Mouse (Mus musculus): ENCODE results near the gene Rpl19.
A peak's percentile ranks its signal among the peaks of the same experiment; 100 is the strongest.

Rpl19 gene

DNA sequence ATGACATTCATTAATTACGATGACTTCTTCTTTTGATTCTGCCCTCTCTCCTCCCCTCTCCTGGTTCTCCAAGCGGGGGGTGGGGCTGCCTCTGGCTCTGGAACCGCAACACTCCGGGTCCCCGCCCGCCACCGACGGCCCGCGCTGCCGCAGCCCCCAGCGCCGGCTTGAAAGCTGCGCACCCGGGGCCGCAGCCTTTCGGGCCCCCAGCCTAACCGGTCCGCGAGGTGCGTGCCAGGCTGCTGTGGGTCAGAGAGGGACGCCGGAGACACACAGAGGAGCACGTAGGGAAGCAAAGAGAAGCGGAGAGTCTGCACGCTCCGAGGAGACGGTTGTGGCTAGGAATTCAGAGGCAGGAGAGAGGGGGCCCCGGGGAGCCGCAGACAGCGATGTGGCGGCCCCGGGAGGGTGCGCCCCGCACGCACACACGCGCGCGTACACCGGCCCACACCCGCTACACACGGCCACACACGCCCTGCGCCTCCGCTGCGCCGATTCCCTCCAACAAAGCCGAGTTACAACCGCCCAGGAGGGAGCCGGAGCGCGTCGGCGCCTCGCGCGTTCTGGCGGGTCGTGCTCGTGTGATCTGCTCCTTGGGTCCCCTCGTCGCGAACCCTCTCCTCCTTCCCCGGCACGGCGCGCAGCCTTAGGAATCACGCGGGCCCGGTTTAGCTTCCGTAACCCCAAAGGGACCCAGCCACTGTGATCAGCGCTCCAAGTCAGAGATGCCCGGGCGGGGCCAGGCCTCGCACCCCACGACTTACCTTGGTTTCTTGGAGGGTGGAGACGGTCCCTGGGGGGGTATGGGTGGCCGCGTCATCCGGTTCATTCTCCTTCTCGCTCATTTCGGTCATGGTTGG lies 25.8 kb downstream of the Rpl19 start:
- DNase-seq (ENCODE audit: low read depth), result no peak

DNA sequence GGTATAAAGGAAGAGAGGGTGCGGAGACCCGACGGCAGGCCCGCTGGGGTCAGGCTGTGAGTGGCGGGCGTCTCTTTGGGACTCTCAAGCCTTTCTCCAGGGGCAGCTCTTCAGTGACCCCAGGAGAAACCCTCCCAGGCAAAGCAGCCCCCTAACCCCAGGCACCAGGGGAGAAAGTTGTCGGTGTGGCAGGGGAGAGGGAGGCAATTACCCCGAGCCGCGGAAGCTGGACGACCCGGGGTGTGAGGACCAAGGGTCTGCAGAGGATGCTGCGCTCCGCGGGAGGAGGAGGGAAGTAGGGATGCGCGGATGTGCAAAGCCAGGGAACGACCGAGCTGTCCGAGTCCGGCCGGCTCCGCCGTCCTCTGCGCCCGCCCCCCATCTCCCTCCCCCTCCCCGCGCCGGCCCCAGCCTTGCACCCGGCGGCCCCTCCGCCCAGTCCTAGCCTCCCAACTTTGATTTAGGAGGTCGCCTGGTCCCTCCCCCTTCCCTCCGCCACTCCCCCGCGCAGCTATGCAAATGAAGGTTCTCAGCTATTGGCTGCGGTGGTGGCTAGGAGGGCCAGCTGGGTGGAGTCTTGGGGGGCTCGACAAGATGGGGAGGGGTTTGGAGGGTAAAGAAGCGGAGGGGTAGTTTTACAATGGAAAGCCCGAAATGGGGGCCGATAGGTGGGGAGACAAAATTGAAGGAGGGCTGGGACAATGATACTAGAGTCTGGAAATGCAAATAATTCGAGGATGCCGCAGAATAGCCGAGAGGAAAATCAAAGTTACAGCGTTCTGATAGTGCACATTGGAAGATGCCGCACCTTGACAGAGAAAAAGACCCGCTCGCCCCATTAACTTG lies 26.7 kb downstream of the Rpl19 start, which contains the start of gene Stac2:
Stac2 (minus strand) TSS at position 474 of the 846 bp plus-strand sequence.
- DNase-seq (ENCODE audit: low read depth), result no peak

DNA sequence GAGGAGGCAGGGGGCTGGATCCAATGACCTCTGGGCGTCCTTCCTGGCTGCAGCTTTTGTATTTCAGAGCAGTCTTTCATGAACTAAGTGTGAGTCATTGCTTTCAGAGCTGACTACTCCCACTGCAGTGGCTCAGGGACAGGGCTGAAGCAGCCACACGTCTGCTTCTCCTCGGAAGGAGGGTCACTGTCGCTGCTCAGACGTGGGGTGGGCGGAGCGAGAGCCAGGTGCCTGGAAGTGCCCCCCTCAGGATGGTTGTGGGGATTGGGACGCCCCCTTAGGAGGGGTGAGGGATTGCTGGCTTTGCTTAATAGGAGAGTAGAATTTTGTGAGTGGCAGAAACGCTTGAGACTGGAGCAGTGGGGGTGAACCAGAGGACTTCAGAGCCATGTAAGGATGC lies 31.0 kb downstream of the Rpl19 start:
- DNase-seq (ENCODE audit: low read depth), result no peak

DNA sequence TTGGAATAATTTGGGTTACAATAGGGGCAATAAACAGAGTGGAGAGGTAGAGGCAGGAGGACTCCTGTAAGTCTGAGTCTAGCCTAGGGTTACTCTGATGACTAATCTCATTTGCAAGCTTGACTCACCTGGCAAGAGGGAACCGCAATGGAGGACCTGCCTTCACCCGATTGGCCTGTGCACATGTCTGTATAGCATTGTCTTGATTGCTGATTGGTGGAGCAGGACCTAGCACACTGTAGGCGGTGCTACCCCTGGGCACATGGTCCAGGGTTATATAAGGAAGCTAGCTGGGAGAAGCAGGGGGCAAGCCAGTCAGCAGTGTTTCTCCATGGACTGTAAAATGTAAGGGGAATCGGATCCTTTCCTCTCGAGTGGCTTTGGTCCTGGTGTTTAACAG lies 31.5 kb downstream of the Rpl19 start:
- DNase-seq (ENCODE audit: low read depth), result no peak

DNA sequence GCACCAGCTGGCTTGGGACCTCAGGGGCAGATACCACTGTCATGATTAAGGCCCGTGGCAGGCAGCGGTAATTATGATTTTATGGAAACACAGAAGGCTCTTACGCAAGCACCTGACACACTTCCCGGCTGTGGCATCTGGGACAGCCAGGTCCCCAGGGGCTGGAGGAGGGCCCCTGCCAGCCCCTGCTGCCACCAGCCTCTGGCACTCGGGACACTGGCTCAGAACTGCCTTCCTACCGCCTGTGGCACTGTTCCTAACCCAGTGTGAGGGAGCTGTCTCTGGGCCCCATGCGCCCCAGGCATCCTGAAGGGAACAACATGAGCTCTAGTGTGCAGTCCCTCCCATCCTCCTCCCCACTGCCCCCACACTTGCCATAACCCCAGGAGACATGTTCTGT lies 33.2 kb downstream of the Rpl19 start:
- DNase-seq (ENCODE audit: low read depth), result no peak

DNA sequence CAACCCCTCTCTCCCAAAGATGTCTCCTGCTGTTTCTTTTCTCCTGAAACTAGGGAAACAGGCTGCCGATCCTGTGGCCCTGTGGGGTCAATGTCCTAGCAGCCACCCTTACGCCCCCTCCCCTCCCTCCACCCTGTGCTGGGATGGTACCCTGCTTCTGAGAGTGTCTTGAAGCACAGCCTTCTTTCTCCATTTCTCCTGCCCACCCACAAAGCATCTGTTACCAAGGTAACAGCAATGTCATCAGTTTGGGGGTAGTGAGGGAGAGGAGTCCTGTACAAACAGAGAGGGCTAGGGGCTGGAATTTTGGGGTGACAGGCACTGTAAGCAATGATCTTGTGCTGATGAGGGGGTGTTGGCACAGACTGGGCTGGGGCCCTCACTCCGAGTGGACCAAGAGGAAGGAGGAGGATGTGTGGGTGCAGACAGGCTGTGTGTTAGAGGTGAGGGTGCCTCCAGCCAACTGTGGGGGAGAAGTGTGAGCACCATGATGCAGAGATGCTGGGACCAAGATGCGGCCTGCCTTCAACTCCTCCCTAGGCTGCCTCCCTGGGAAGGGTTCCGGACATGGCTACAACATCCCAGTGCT lies 33.7 kb downstream of the Rpl19 start:
- no peak for DNase-seq (ENCODE audit: low read depth)

DNA sequence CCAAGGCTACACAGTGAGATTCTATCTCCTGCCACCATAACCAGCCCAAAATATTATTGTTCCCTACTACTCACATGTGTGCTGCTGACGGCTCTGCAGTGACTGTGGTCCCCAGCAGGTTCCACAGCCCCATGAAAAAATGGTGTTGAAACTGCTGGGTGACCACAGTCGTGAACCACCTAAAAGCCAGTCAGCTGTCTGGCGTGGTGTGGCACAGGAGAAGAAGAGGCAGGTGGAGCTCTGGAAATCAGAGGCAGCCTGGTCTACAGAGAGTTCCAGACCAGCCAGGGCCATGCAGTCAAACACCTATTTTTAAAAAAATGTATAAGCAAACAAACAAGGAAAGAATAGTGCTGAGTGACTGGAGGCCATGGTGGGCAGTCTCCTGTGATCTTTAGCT lies 34.9 kb downstream of the Rpl19 start:
- no peak for DNase-seq (ENCODE audit: low read depth)

DNA sequence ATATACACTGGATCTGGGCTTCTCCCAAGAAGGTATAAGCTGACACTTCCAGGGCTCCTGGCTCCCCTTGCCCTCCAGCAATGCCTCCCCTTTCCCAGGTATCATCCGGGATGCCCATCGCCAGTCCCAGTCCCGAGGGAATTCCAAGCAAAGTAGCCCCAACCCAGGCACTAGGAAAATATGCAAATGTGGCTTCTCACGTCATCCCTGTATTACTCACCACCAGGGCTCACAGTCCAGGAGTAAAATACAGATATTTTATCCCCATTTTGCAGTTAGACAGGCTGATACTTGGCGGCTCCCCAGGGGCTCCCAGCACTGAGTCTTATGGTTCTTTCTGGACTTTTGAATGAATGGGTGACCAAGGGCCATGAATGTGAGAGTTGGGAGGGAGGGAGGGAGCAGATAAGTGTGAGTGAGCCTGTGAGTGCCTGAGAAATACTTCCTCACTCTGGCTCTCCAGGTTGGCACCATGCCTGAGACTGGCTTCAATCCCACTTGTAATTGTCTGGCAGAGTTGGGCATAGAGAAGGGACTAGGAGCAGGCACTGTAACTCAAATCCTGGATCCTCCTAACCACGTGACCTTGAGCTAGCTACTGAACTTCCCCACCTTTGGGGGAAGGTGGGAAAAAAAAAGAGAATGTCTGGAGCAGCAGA lies 35.5 kb downstream of the Rpl19 start:
- no peak for DNase-seq (ENCODE audit: low read depth)

DNA sequence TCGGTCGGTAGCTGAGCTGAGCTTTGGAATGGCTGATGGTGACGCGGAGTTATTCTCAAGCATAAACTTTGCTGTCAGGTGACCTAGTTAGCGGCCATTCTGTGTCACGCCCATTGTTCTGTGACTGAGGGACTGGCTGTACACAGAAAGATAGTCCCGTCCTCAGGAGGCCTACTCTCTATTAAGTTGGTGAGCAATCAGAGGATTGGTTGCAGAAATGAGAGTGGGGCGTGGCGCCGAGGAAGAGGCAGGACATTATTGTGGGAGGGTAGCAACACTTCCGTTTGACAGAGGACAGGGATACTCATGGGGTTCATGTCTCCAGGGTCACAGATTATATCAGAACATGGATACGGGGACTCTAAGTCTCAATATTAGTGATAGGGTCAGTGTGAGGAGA lies 39.7 kb downstream of the Rpl19 start:
- DNase-seq (ENCODE audit: low read depth), result no peak

DNA sequence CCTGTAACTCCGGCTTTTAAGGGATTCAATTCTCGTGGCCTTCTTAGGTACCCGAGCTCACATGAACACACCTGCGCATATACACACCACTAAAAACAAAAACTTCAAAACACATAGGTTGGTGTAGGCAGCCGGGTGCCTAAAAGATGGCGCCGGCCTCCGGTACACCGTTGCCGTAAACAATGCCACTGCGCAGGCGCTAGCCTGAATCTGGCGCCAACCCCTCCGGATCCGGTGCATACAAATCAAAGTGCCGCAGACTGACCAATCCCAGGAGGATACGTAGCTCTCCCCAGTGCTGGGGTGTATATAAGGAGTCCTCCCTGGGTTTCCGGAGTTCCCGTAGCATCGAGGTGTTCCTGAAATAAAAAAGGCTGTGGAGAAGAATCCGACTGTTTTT lies 40.7 kb downstream of the Rpl19 start:
- DNase-seq (ENCODE audit: low read depth), result no peak

DNA sequence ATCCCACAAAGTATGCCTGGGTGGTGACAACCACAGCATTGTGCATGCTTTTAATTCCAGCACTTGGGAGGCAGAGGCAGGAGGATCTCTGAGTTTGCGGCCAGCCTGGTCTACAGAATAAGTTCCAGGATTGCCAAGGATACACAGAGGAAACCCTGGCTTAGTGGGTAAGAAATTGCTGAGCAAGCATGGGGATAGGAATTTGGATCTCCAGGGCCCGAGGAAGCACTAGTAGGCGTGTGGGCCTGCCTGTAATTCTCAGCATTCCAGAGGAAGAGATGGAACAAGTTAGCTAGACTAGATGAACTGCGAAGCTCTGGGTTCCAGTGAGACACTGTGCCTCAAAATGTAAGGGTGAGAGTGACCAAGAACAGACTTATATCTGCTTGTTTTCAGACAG lies 46.9 kb downstream of the Rpl19 start:
- DNase-seq (ENCODE audit: low read depth), result no peak

DNA sequence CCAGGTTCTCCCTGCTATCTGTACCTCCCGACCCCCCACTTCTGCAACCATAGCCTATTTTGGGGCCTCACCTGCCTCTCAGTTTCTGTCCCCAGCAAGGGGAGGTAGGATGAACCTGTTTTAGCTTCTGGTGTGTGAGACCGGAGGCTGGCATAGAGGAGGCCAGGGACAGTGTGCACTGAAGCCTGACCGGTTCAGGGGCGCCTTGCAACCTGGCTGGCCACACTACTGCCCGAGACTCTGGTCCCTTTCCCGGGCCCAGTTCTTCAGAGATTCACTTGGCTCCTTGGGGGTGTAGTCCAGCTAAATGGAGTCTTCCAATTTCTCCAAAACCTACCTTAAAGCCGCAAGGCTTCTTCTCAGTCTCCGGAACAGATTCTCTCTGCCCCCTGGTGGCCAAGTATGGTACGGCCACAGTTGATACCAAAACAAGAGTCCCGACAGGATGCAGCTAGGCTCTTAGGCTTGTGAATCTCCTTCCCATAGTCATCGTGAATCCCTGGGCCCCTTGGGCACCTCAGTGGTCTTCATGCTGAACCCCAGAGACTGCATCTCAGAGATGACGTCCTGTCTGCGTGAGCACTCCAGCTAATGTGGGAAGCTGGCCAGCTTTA lies 48.8 kb downstream of the Rpl19 start:
- peak; percentile 60 for DNase-seq (ENCODE audit: low read depth)

DNA sequence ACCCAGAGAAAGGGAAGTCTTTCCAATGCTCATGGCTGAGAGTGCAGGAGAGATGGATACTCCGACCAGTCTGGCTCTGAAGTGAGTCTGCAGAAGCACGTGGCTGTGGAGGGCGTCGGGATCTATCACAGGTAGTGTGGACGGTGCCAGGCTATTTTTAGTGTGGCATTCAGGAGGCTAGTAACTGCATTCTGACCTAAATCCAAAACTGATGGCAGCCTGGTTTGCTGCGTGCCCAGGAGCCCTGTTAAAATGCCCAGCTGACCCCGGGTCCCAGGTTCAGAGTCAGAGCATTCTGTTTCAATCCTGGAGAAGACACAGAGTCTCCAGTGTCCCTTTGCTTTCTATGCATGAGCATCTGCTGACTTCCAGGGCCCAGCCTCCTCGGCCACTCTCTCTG lies 50.6 kb downstream of the Rpl19 start:
- DNase-seq (ENCODE audit: low read depth), result no peak

Data from c-Kit-positive CD71-positive TER-119-negative erythroid progenitor cells, embryonic 14.5 days (primary cell).